Mouse (Mus musculus) embryonic facial prominence, embryonic 14.5 days (tissue): ENCODE results near the gene Atp13a4. TPM values are rescaled to one million over a fixed set of nuclear protein-coding genes. Genes with fewer than 3 reads are reported as not detected.
A peak's percentile ranks its signal among the peaks of the same experiment; 100 is the strongest.

Experiments used
- ATAC-seq: fragments of 200-750 bp; cut with Nextera tagmentation; 2 replicates; pipeline ENCODE4 v1.8.0; 2017; ENCODE audit warnings: low read depth, moderate number of reproducible peaks, moderate TSS enrichment
- DNase-seq: peaks from one replicate; pipeline ENCODE4 v3.0.0-alpha.2; 2015; ENCODE audit warnings: low spot score
- H3K27ac ChIP-seq: fragments of 300-500 bp; sonication (generic); replicated peaks from 2 replicates; pipeline ENCODE4 v1.5.1; 2014; ENCODE audit warnings: low read depth, mild to moderate bottlenecking, low read length, moderate library complexity
- H3K27me3 ChIP-seq: fragments of 300-500 bp; sonication (generic); replicated peaks from 2 replicates; pipeline ENCODE4 v1.6.1; 2014; ENCODE audit warnings: low read length; ENCODE audit not compliant: control insufficient read depth, insufficient read depth
- H3K36me3 ChIP-seq: fragments of 300-500 bp; sonication (generic); 2 replicates; pipeline ENCODE4 v1.6.1; 2014; ENCODE audit warnings: low read length, mixed read lengths; ENCODE audit not compliant: control insufficient read depth, insufficient read depth
- H3K4me1 ChIP-seq: fragments of 300-500 bp; sonication (generic); 2 replicates; pipeline ENCODE4 v1.6.1; 2014; ENCODE audit warnings: antibody characterized with exemption, low read length; ENCODE audit not compliant: control insufficient read depth, insufficient read depth
- H3K4me2 ChIP-seq: fragments of 300-500 bp; sonication (generic); 2 replicates; pipeline ENCODE4 v1.6.1; 2014; ENCODE audit warnings: low read depth, mild to moderate bottlenecking, low read length, moderate library complexity, mixed read lengths
- H3K4me3 ChIP-seq: fragments of 300-500 bp; sonication (generic); 2 replicates; pipeline ENCODE4 v1.5.1; 2014; ENCODE audit warnings: low read depth, mild to moderate bottlenecking, low read length
- H3K9ac ChIP-seq: fragments of 300-500 bp; sonication (generic); 2 replicates; pipeline ENCODE4 v1.6.1; 2014; ENCODE audit warnings: low read depth, mild to moderate bottlenecking, low read length, moderate library complexity, mixed read lengths
- H3K9me3 ChIP-seq: fragments of 300-500 bp; sonication (generic); 2 replicates; pipeline ENCODE4 v1.6.1; 2016; ENCODE audit warnings: low read length; ENCODE audit not compliant: control insufficient read depth
- WGBS: fragments of 180-500 bp; shearing (Covaris S2); extraction: QIAGEN DNeasy Blood & Tissue Kit; methylation state at CpG from one replicate; pipeline ENCODE4 v1.1.7; 2014; 5-methylcytosine and 5-hydroxymethylcytosine counted together
- polyA plus RNA-seq: library from polyadenylated mRNA; unstranded; fragments of >200 nt; fragmentation: Nextera tagmentation; extraction: Ambion mirVana; gene quantifications from 2 replicates; pipeline ENCODE4 v1.2.1, GENCODE M21; 2014

Atp13a4 gene
- polyA plus RNA-seq, 1 experiment from 2014 or later, result 0.68 TPM

- Histone ChIP-seq H3K4me1 (no peaks in the 10 kb centered on the region), H3K9ac (no peak overlapping the region), H3K4me3 (no peak overlapping the region), H3K36me3 (no peaks in the 10 kb centered on the region), H3K27ac (no peak overlapping the region), H3K4me2 (no peak overlapping the region), H3K9me3 (no peaks in the 10 kb centered on the region), H3K27me3 (no peaks in the 10 kb centered on the region)
- 83% methylated on average over 2 of the region's 2 CpGs for WGBS
- DNase-seq (no peak), ATAC-seq (no peak)
Measured at GRCm38 (mm10) chr16:29399079-29399478, 145.6 kb downstream of the Atp13a4 start.

GRCm38 (mm10) chr16:29384781-29385180 is 159.9 kb downstream of the Atp13a4 start:
- Histone ChIP-seq H3K9me3 (no peaks in the 10 kb centered on the region), H3K4me1 (no peaks in the 10 kb centered on the region), H3K9ac (no peak overlapping the region), H3K27ac (no peak overlapping the region), H3K4me2 (no peak overlapping the region), H3K27me3 (no peaks in the 10 kb centered on the region), H3K36me3 (no peaks in the 10 kb centered on the region), H3K4me3 (no peak overlapping the region)
- 75% methylated on average over 4 of the region's 4 CpGs for WGBS
- ATAC-seq, result no peak
- DNase-seq, result no peak

GRCm38 (mm10) chr16:29378458-29378857 is 166.2 kb downstream of the Atp13a4 start, which contains the start of gene Atp13a5:
Gene Atp13a5 (minus strand): TSS chr16:29378732.
- peak; percentile 76 for ATAC-seq
- 74% methylated on average over 4 of the region's 4 CpGs for WGBS
- Histone ChIP-seq H3K4me3 (no peak within 1 kb of the TSS), H3K27me3 (no peaks in the 10 kb centered on the region), H3K27ac (no peak within 1 kb of the TSS), H3K4me1 (no peaks in the 10 kb centered on the region), H3K36me3 (no peaks in the 10 kb centered on the region), H3K9ac (no peak within 1 kb of the TSS), H3K9me3 (no peaks in the 10 kb centered on the region), H3K4me2 (no peak within 1 kb of the TSS)
- peak; percentile 56 for DNase-seq

- Histone ChIP-seq H3K27ac (no peak overlapping the region), H3K27me3 (no peaks in the 10 kb centered on the region), H3K4me2 (no peak overlapping the region), H3K4me3 (no peak overlapping the region), H3K4me1 (no peaks in the 10 kb centered on the region), H3K9me3 (no peaks in the 10 kb centered on the region), H3K9ac (no peak overlapping the region), H3K36me3 (no peaks in the 10 kb centered on the region)
- WGBS, result 81% methylated on average over 8 of the region's 8 CpGs
- DNase-seq, result no peak
- ATAC-seq, result no peak
Measured at GRCm38 (mm10) chr16:29374636-29375035, 170.0 kb downstream of the Atp13a4 start.

Other genes starting within 250 kb of the Atp13a4 start
- 0.87 and 1.0 TPM in 2 replicates for gene Atp13a5, start 166.1 kb downstream of the Atp13a4 start, polyA plus RNA-seq
- 35.4 and 36.1 TPM in 2 replicates for gene Opa1, start 34.5 kb upstream of the Atp13a4 start, polyA plus RNA-seq